In the genomic region with DNA sequence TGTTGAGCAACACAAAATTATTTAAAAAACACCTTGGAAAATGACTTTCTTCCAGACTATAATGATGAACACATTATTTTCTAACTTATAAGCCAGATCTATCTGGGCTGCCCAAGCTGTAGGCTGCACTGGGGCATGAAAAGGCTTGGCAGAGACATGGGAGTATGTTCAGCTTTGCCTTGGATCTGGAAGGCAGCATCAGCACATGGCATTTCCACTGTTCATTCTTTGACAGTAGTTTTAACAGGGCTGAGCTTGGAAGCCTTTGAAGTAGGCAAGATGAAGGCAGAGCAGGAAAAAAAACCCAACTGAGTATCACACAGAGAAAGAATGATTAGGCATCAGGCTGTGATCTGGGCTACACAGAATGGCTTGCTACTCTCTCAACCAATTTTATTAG, we compare ENCODE assay signal across 29 mouse cellular contexts.
A peak's percentile ranks its signal among the peaks of the same experiment; 100 is the strongest.
DNase-seq lines count a peak whose midpoint lies in the region; ATAC-seq lines count a peak whose summit lies in the region.
"Had no signal": no experiment of that assay in that cellular context is flagged by ENCODE, and none has a peak within 500 bp of the region (broad histone marks: within the 10 kb centered on the region; RNA-seq: fewer than 3 reads in every experiment).

No protein-coding gene starts in this region.

- no peaks in the 10 kb centered on the region for H3K27me3 ChIP-seq in midbrain, embryonic 15.5 days (replicated peaks)
- no peaks in the 10 kb centered on the region for H3K27me3 ChIP-seq in midbrain, embryonic 14.5 days (ENCODE audit: control insufficient read depth, insufficient read depth, low read length)
- H3K27me3 ChIP-seq: embryonic facial prominence, embryonic 13.5 days; forebrain, embryonic 12.5 days; forebrain, embryonic 15.5 days; heart, embryonic 12.5 days; heart, embryonic 15.5 days; hindbrain, embryonic 13.5 days had no signal

- H3K4me2 ChIP-seq in midbrain, embryonic 15.5 days = no peak overlapping the region
- H3K4me2 ChIP-seq in midbrain, embryonic 14.5 days (ENCODE audit: low read length) = no peak overlapping the region
- H3K4me2 ChIP-seq: embryonic facial prominence, embryonic 13.5 days; forebrain, embryonic 12.5 days; forebrain, embryonic 15.5 days; heart, embryonic 12.5 days; heart, embryonic 15.5 days; hindbrain, embryonic 13.5 days had no signal

- H3K9me3 ChIP-seq in midbrain, embryonic 15.5 days = no peaks in the 10 kb centered on the region
- H3K9me3 ChIP-seq in midbrain, embryonic 14.5 days (ENCODE audit: control insufficient read depth, low read length) = no peaks in the 10 kb centered on the region
- H3K9me3 ChIP-seq: embryonic facial prominence, embryonic 10.5 days; embryonic facial prominence, embryonic 13.5 days; forebrain, embryonic 12.5 days; forebrain, embryonic 15.5 days; heart, embryonic 12.5 days; heart, embryonic 15.5 days; hindbrain, embryonic 10.5 days; hindbrain, embryonic 13.5 days had no signal

- no peaks in the 10 kb centered on the region for H3K36me3 ChIP-seq in midbrain, embryonic 15.5 days (replicated peaks)
- no peaks in the 10 kb centered on the region for H3K36me3 ChIP-seq in midbrain, embryonic 14.5 days (ENCODE audit: control insufficient read depth, insufficient read depth, low read length)
- H3K36me3 ChIP-seq: embryonic facial prominence, embryonic 10.5 days; embryonic facial prominence, embryonic 13.5 days; forebrain, embryonic 12.5 days; forebrain, embryonic 15.5 days; heart, embryonic 12.5 days; heart, embryonic 15.5 days; hindbrain, embryonic 10.5 days; hindbrain, embryonic 13.5 days had no signal

- no peak overlapping the region for H3K4me3 ChIP-seq in midbrain, embryonic 15.5 days
- H3K4me3 ChIP-seq in midbrain, embryonic 14.5 days (replicated peaks; ENCODE audit: low read depth, low read length) = no peak overlapping the region
- H3K4me3 ChIP-seq: embryonic facial prominence, embryonic 10.5 days; embryonic facial prominence, embryonic 13.5 days; erythroblast, embryonic 14.5 days; forebrain, embryonic 12.5 days; forebrain, embryonic 15.5 days; gastrocnemius, adult 2 months; heart, embryonic 12.5 days; heart, embryonic 15.5 days; hindbrain, embryonic 10.5 days; hindbrain, embryonic 13.5 days had no signal

- H3K4me1 ChIP-seq in midbrain, embryonic 15.5 days = no peaks in the 10 kb centered on the region
- no peaks in the 10 kb centered on the region for H3K4me1 ChIP-seq in midbrain, embryonic 14.5 days (ENCODE audit: control insufficient read depth, insufficient read depth, low read length)
- H3K4me1 ChIP-seq: embryonic facial prominence, embryonic 10.5 days; embryonic facial prominence, embryonic 13.5 days; forebrain, embryonic 12.5 days; forebrain, embryonic 15.5 days; heart, embryonic 12.5 days; heart, embryonic 15.5 days; hindbrain, embryonic 10.5 days; hindbrain, embryonic 13.5 days had no signal

- ATAC-seq in cerebellum, adult (ENCODE audit: insufficient number of reproducible peaks, low FRiP score, low TSS enrichment) = peak; percentile 70; the same call in 1 of the 2 replicates
- peak; percentile 50; the same call in 1 of the 2 replicates for ATAC-seq in frontal cortex, adult (ENCODE audit: low TSS enrichment)
- peak; percentile 75 for ATAC-seq in midbrain, embryonic 15.5 days (replicated peaks)
- no peak for ATAC-seq in midbrain, embryonic 14.5 days (ENCODE audit: low FRiP score, low TSS enrichment)
- ATAC-seq: forebrain, embryonic 15.5 days; intestine, postnatal 0 days; Patski had no signal

- DNase-seq in cerebellum, postnatal 4 days (ENCODE audit: low spot score in 2 of 2) = no peak
- DNase-seq in frontal cortex, adult 2 months (ENCODE audit: extremely low spot score in 1 of 2, low spot score in 1 of 2) = no peak
- DNase-seq in midbrain, embryonic 14.5 days = no peak
- peak; percentile 10 for DNase-seq in Muller cell, postnatal 12 days (ENCODE audit: inconsistent ontology term)
- no peak for DNase-seq in layer of hippocampus, postnatal 25 days (ENCODE audit: extremely low spot score in 1 of 2, low spot score in 1 of 2)
- DNase-seq: adrenal gland, postnatal 10 days; adrenal gland, postnatal 36 days; cerebellum, adult 2 months; cerebellum, adult 9-11 months; embryo, embryonic 11 days; gastrocnemius, adult 2 months; gastrocnemius, postnatal 14 days; heart, adult 11 months; heart, postnatal 10 days; heart, postnatal 36 days had no signal

- no peak overlapping the region for H3K9ac ChIP-seq in midbrain, embryonic 15.5 days
- H3K9ac ChIP-seq in midbrain, embryonic 14.5 days (replicated peaks; ENCODE audit: low read length) = no peak overlapping the region
- H3K9ac ChIP-seq: embryonic facial prominence, embryonic 13.5 days; forebrain, embryonic 12.5 days; forebrain, embryonic 15.5 days; heart, embryonic 12.5 days; heart, embryonic 15.5 days; hindbrain, embryonic 13.5 days had no signal

- no peak overlapping the region for H3K27ac ChIP-seq in midbrain, embryonic 15.5 days
- H3K27ac ChIP-seq in midbrain, embryonic 14.5 days (replicated peaks; ENCODE audit: low read depth, low read length) = no peak overlapping the region
- H3K27ac ChIP-seq: embryonic facial prominence, embryonic 10.5 days; embryonic facial prominence, embryonic 13.5 days; forebrain, embryonic 12.5 days; forebrain, embryonic 15.5 days; gastrocnemius, adult 2 months; heart, embryonic 15.5 days; hindbrain, embryonic 10.5 days; hindbrain, embryonic 13.5 days had no signal
